ENCODE assay signal across 13 mouse cellular contexts in genomic region chr9:14903581-14904378, GRCm38 (mm10). TPM values are rescaled to one million over a fixed set of nuclear protein-coding genes. Genes with fewer than 3 reads are reported as not detected.
A peak's percentile ranks its signal among the peaks of the same experiment; 100 is the strongest.
DNase-seq lines count a peak whose midpoint lies in the region; ATAC-seq lines count a peak whose summit lies in the region.
"Had no signal": no experiment of that assay in that cellular context is flagged by ENCODE, and none has a peak within 500 bp of the region (broad histone marks: within the 10 kb centered on the region; RNA-seq: fewer than 3 reads in every experiment).

TSS of gene Izumo1r (minus strand) at chr9:14903949.

- H3K9me3 ChIP-seq in heart, embryonic 11.5 days (replicated peaks; ENCODE audit: control insufficient read depth, low read length) = no peaks in the 10 kb centered on the region
- no peaks in the 10 kb centered on the region for H3K9me3 ChIP-seq in megakaryocyte, embryonic 14.5 days
- H3K9me3 ChIP-seq in embryonic facial prominence, embryonic 13.5 days = no peaks in the 10 kb centered on the region

- WGBS in heart, embryonic 11.5 days (ENCODE audit: insufficient replicate concordance) = 41% methylated on average over 11 of the region's 11 CpGs
- WGBS in embryonic facial prominence, embryonic 13.5 days = 26% methylated on average over 11 of the region's 11 CpGs

- no peaks in the 10 kb centered on the region for H3K36me3 ChIP-seq in heart, embryonic 11.5 days (ENCODE audit: control insufficient read depth, insufficient read depth, low read length)
- no peaks in the 10 kb centered on the region for H3K36me3 ChIP-seq in megakaryocyte, embryonic 14.5 days (replicated peaks; ENCODE audit: low read length)
- no peaks in the 10 kb centered on the region for H3K36me3 ChIP-seq in embryonic facial prominence, embryonic 13.5 days

- H3K4me3 ChIP-seq in heart, embryonic 11.5 days (ENCODE audit: low read depth, low read length) = no peak within 1 kb of the TSS
- peak within 1 kb of the TSS; percentile 65 for H3K4me3 ChIP-seq in megakaryocyte, embryonic 14.5 days (replicated peaks)
- no peak within 1 kb of the TSS for H3K4me3 ChIP-seq in embryonic facial prominence, embryonic 13.5 days

- no peak for ATAC-seq in heart, embryonic 11.5 days (replicated peaks; ENCODE audit: insufficient number of reproducible peaks, low FRiP score, low TSS enrichment)
- ATAC-seq in megakaryocyte, adult 5-6 weeks (ENCODE audit: poor library complexity, severe bottlenecking) = no peak
- peak; percentile 28; the same call in 1 of the 2 replicates for ATAC-seq in embryonic facial prominence, embryonic 13.5 days (ENCODE audit: insufficient number of reproducible peaks, insufficient read depth, low FRiP score, low TSS enrichment, low read depth)

- H3K27ac ChIP-seq in heart, embryonic 11.5 days (ENCODE audit: low read depth, low read length) = no peak within 1 kb of the TSS
- no peak within 1 kb of the TSS for H3K27ac ChIP-seq in embryonic facial prominence, embryonic 13.5 days

- peak within 1 kb of the TSS; percentile 12; the same call in 1 of the 2 replicates for H3K4me2 ChIP-seq in heart, embryonic 11.5 days
- no peak within 1 kb of the TSS for H3K4me2 ChIP-seq in embryonic facial prominence, embryonic 13.5 days

- intact Hi-C loops in heart, postnatal 36 days (cut with DNase I) = no loop called here

- no peaks in the 10 kb centered on the region for H3K27me3 ChIP-seq in heart, embryonic 11.5 days (ENCODE audit: control insufficient read depth, insufficient read depth, low read length)
- H3K27me3 ChIP-seq in megakaryocyte, embryonic 14.5 days (replicated peaks) = peaks cover 46% of the 10 kb centered on the region
- no peaks in the 10 kb centered on the region for H3K27me3 ChIP-seq in embryonic facial prominence, embryonic 13.5 days

- H3K4me1 ChIP-seq in heart, embryonic 11.5 days (ENCODE audit: control insufficient read depth, insufficient read depth, low read length) = peaks cover 17% of the 10 kb centered on the region
- H3K4me1 ChIP-seq in megakaryocyte, embryonic 14.5 days = peaks cover 42% of the 10 kb centered on the region
- peaks cover 26% of the 10 kb centered on the region for H3K4me1 ChIP-seq in embryonic facial prominence, embryonic 13.5 days

- no peak for DNase-seq in heart, postnatal 36 days
- peak; percentile 72 to 79 for DNase-seq in thymus, postnatal 10 days (ENCODE audit: low spot score in 2 of 2)
- no peak for DNase-seq in ovary, postnatal 10 days (ENCODE audit: low spot score)
- no peak for DNase-seq in layer of hippocampus, adult 9-11 months
- DNase-seq: adrenal gland, postnatal 14 days; cerebellum, adult 9-11 months; kidney, adult 11 months had no signal

- no peak within 1 kb of the TSS for H3K9ac ChIP-seq in heart, embryonic 11.5 days (ENCODE audit: low read depth, low read length)
- H3K9ac ChIP-seq in embryonic facial prominence, embryonic 13.5 days = no peak within 1 kb of the TSS

RNA-seq across cellular contexts. Expression of gene Izumo1r, which starts in this region (rescaled TPM):
- polyA plus RNA-seq in heart, embryonic 11.5 days (2014; fragmentation: Nextera tagmentation; extraction: Ambion mirVana) = not detected in 2 replicates
- total RNA-seq in heart, postnatal 36 days (2021) = not detected
- polyA plus RNA-seq in megakaryocyte, embryonic 14.5 days (2012; ENCODE audit: insufficient read depth, low replicate concordance) = not detected in 2 replicates
- total RNA-seq in megakaryocyte, adult 5-6 weeks (2015) = 0.50 TPM in 1 of 2 replicates, not detected in the other
- total RNA-seq in megakaryocyte, adult 5-6 weeks (2017) = 0.48 and 0.77 TPM in 2 replicates
- 0.44 TPM in 1 of 2 replicates, not detected in the other for polyA plus RNA-seq in embryonic facial prominence, embryonic 13.5 days (2015; fragmentation: Nextera tagmentation; extraction: Ambion mirVana)
- total RNA-seq: adrenal gland, postnatal 14 days; liver, adult 2 months; midbrain, postnatal 0 days had no signal
- polyA plus RNA-seq: midbrain, postnatal 0 days had no signal

Comparison
In these comparisons a context has a peak if more than half of its experiments do, and no peak if none do; other contexts are left out.
1. Peak in ATAC-seq in embryonic facial prominence, embryonic 13.5 days; RNA of the gene not detected or under 1 TPM.
2. DNase-seq: peak in thymus, postnatal 10 days (2 of 2); none in heart, postnatal 36 days (0 of 2), ovary, postnatal 10 days (single experiment) and layer of hippocampus, adult 9-11 months (single experiment).